Mouse (Mus musculus) effector memory CD4-positive, alpha-beta T cell, adult 7 months (primary cell): ENCODE results near the gene Osbp2. TPM values are rescaled to one million over a fixed set of nuclear protein-coding genes. Genes with fewer than 3 reads are reported as not detected.

ENCODE experiments used
- polyA plus RNA-seq: library from polyadenylated mRNA; unstranded; fragments of 100-300 nt; shearing (Covaris generic); gene quantifications from one replicate; pipeline ENCODE4 v1.2.1, GENCODE M21; 2017

The Osbp2 gene
- not detected for polyA plus RNA-seq

GRCm38 (mm10) chr11:3863454-3864112 lies at the start of gene Osbp2:
Gene Osbp2, minus strand, starts transcription at chr11:3863903.

GRCm38 (mm10) chr11:3894406-3895281 lies 30.9 kb upstream of the Osbp2 start, which contains the start of the genes 4921536K21Rik and Dusp18:
Gene 4921536K21Rik, minus strand, starts transcription at chr11:3895098.
Gene Dusp18, plus strand, starts transcription at chr11:3895240.

Other genes with a start within 250 kb of the Osbp2 start
- 34.5 TPM for gene Morc2a, start 214.7 kb downstream of the Osbp2 start, polyA plus RNA-seq
- not detected for gene 4921536K21Rik, start 31.2 kb upstream of the Osbp2 start, polyA plus RNA-seq
- gene Dusp18, start 31.3 kb upstream of the Osbp2 start, polyA plus RNA-seq: 1.1 TPM
- gene Slc35e4, start 50.8 kb upstream of the Osbp2 start, polyA plus RNA-seq: 2.7 TPM
- 17.8 TPM for gene Tcn2, start 68.3 kb upstream of the Osbp2 start, polyA plus RNA-seq
- 57.1 TPM for gene Pes1, start 100.1 kb upstream of the Osbp2 start, polyA plus RNA-seq
- 0.45 TPM for gene 4930556J24Rik, start 112.9 kb upstream of the Osbp2 start, polyA plus RNA-seq
- gene Gal3st1, start 119.7 kb upstream of the Osbp2 start, polyA plus RNA-seq: not detected
- 0.11 TPM for gene Sec14l4, start 167.6 kb upstream of the Osbp2 start, polyA plus RNA-seq
- 0.62 TPM for gene Sec14l3, start 200.9 kb upstream of the Osbp2 start, polyA plus RNA-seq
- gene Mtfp1, start 231.5 kb upstream of the Osbp2 start, polyA plus RNA-seq: 0.63 TPM